Mouse (Mus musculus) hindbrain, embryonic 15.5 days (tissue): ENCODE results near the gene Ccdc86. TPM values are rescaled to one million over a fixed set of nuclear protein-coding genes. Genes with fewer than 3 reads are reported as not detected.

Source experiments
- ATAC-seq: fragments of 200-750 bp; cut with Nextera tagmentation; 2 replicates; pipeline ENCODE4 v1.8.0; 2017; ENCODE audit warnings: low read depth, moderate number of reproducible peaks, moderate TSS enrichment; ENCODE audit not compliant: low FRiP score
- H3K27ac ChIP-seq: fragments of 300-500 bp; sonication (generic); replicated peaks from 2 replicates; pipeline ENCODE4 v1.5.1; 2015; ENCODE audit warnings: mild to moderate bottlenecking, inconsistent platforms
- H3K27me3 ChIP-seq: fragments of 300-500 bp; sonication (generic); 2 replicates; pipeline ENCODE4 v1.6.1; 2015; ENCODE audit warnings: control low read depth, inconsistent platforms
- H3K36me3 ChIP-seq: fragments of 300-500 bp; sonication (generic); 2 replicates; pipeline ENCODE4 v1.6.1; 2015; ENCODE audit warnings: control low read depth, inconsistent platforms
- H3K4me1 ChIP-seq: fragments of 300-500 bp; sonication (generic); replicated peaks from 2 replicates; pipeline ENCODE4 v1.6.1; 2015; ENCODE audit warnings: control low read depth, inconsistent platforms
- H3K4me2 ChIP-seq: fragments of 300-500 bp; sonication (generic); 2 replicates; pipeline ENCODE4 v1.6.1; 2015; ENCODE audit warnings: moderate library complexity, mild to moderate bottlenecking, inconsistent platforms
- H3K4me3 ChIP-seq: fragments of 300-500 bp; sonication (generic); 2 replicates; pipeline ENCODE4 v1.5.1; 2015; ENCODE audit warnings: mild to moderate bottlenecking, inconsistent platforms
- H3K9ac ChIP-seq: fragments of 300-500 bp; sonication (generic); 2 replicates; pipeline ENCODE4 v1.6.1; 2015; ENCODE audit warnings: inconsistent platforms
- H3K9me3 ChIP-seq: fragments of 300-500 bp; sonication (generic); 2 replicates; pipeline ENCODE4 v1.6.1; 2016; ENCODE audit warnings: control low read depth, inconsistent platforms
- WGBS: fragments of 180-500 bp; shearing (Covaris S2); methylation state at CpG from one replicate; pipeline ENCODE4 v1.1.7; 2015; 5-methylcytosine and 5-hydroxymethylcytosine counted together
- polyA plus RNA-seq: library from polyadenylated mRNA; unstranded; fragments of >200 nt; fragmentation: Nextera tagmentation; extraction: Ambion mirVana; gene quantifications from 2 replicates; pipeline ENCODE4 v1.2.1, GENCODE M21; 2015

Ccdc86 gene
- polyA plus RNA-seq, 1 experiment from 2014 or later = 14.6 TPM

DNA sequence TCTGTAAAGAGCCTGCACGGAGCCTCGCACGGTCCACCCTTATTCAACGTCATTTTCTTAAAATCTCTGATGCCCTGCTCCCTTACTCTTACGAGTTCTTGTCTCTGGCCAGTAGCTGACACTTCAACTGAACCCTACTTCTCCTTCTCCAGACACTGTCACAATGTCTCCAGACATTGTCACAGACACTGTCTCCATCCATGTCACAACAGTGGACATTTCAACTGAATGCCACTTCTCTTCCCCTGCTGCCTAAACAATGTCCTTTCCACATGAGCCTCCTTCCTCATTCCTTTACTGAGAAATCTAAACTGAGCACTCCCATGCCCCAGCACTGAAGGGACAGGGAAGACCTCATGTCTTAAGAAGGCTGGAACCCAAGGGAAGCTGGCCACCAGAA, 1.8 kb downstream of the Ccdc86 start:
- Histone ChIP-seq H3K27ac (no peak overlapping the region), H3K9ac (0 out of 2 replicates have a peak overlapping the region, but pooled peaks have one; percentile 84), H3K36me3 (peaks cover 29% of the 10 kb centered on the region), H3K4me1 (peaks cover 32% of the 10 kb centered on the region), H3K4me3 (peak overlapping the region; percentile 76), H3K27me3 (no peaks in the 10 kb centered on the region), H3K4me2 (peak overlapping the region; percentile 100), H3K9me3 (no peaks in the 10 kb centered on the region)
- 88% methylated on average over 5 of the region's 5 CpGs for WGBS
- no peak for ATAC-seq

DNA sequence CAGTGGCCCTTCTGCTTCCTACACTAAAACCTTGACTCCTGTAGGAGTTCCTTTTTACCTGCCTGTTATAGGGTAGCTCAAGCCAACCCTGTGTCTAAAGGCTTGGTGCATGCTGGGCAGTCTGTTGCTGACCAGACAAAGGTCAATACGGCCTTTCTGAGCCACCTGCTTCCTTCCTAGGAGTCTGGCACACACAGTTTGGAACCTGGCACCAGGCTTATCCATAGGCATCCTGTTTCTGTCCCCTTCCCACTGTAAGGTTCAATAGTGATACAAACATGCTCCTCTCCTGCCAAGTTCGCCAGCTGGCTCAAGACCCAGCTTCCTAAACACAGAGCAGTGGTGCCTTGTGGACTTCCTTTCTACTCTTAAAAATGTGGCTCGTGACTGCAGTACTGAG, 2.6 kb downstream of the Ccdc86 start:
- Histone ChIP-seq H3K9ac (no peak overlapping the region), H3K36me3 (peaks cover 32% of the 10 kb centered on the region), H3K27ac (no peak overlapping the region), H3K4me1 (peaks cover 31% of the 10 kb centered on the region), H3K9me3 (no peaks in the 10 kb centered on the region), H3K27me3 (no peaks in the 10 kb centered on the region), H3K4me3 (no peak overlapping the region), H3K4me2 (peak overlapping the region; percentile 100)
- WGBS = 90% methylated on average over 3 of the region's 3 CpGs
- ATAC-seq = no peak

DNA sequence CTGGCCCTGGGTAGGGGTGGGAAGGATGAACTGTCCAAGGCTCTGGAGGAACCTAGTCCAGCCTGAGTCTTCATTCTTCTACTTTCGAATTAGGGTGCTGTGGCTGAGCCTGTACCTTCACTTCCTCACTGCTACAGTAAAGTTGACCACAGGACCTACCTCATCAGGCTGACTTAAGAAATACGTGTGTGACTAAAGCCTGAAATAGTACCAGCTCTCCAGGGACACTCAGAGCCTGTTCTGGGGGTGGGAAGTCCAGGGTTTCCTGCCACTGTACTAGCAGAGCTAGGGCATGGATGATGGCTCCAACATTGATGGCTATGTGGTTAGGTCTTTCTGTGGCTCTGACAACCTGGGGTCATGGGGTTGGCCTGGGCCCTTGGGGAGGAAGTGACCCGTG, 5.1 kb downstream of the Ccdc86 start:
- Histone ChIP-seq H3K4me3 (no peak overlapping the region), H3K4me2 (no peak overlapping the region), H3K27ac (no peak overlapping the region), H3K36me3 (peaks cover 32% of the 10 kb centered on the region), H3K9ac (no peak overlapping the region), H3K27me3 (no peaks in the 10 kb centered on the region), H3K9me3 (no peaks in the 10 kb centered on the region), H3K4me1 (peaks cover 42% of the 10 kb centered on the region)
- ATAC-seq = no peak
- 87% methylated on average over 3 of the region's 3 CpGs for WGBS

DNA sequence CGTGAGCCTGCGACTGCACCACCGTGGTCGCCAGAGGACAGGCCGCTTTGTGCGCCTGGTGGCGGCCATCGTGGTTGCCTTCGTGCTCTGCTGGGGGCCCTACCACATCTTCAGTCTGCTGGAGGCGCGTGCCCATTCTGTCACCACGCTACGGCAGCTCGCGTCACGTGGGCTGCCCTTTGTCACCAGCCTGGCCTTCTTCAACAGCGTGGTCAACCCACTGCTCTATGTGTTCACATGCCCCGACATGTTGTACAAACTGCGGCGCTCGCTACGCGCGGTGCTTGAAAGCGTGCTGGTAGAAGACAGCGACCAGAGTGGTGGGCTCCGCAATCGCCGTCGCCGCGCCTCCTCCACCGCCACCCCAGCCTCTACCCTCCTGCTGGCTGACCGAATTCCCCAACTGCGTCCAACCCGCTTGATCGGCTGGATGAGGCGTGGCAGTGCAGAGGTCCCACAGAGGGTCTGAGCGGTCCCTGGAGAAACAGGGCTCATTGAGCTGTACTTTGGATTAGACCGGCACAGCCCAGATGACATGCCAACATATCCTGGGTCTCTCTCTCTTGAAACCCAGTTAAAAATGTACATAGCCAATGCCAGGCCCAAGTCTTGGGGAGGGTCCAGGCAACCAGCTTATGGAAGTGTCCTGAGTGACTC, 8.1 kb downstream of the Ccdc86 start:
- peak; percentile 82 for ATAC-seq
- peak overlapping the region; percentile 35 for H3K4me3 ChIP-seq
- H3K4me2 ChIP-seq = peak overlapping the region; percentile 88
- no peaks in the 10 kb centered on the region for H3K27me3 ChIP-seq
- H3K9me3 ChIP-seq = no peaks in the 10 kb centered on the region
- peak overlapping the region; percentile 71 for H3K27ac ChIP-seq
- H3K4me1 ChIP-seq = peaks cover 17% of the 10 kb centered on the region
- WGBS = 1% methylated on average over 40 of the region's 40 CpGs
- peak overlapping the region; percentile 49 for H3K9ac ChIP-seq
- peaks cover 32% of the 10 kb centered on the region for H3K36me3 ChIP-seq

DNA sequence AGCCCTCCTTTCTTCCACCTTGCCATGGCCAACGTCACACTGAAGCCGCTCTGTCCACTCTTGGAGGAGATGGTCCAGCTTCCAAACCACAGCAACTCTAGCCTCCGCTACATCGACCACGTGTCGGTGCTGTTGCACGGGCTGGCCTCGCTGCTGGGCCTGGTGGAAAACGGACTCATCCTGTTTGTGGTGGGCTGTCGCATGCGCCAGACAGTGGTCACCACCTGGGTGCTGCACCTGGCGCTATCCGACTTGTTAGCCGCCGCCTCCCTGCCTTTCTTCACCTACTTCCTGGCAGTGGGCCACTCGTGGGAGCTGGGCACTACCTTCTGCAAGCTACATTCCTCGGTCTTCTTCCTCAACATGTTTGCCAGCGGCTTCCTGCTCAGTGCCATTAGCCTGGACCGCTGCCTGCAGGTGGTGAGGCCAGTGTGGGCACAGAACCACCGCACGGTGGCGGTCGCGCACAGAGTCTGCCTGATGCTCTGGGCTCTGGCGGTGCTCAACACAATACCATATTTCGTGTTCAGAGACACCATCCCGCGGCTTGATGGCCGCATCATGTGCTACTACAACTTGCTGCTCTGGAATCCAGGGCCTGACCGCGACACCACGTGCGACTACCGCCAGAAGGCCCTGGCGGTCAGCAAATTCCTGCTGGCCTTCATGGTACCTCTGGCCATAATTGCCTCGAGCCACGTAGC, 8.8 kb downstream of the Ccdc86 start:
- 17% methylated on average over 37 of the region's 37 CpGs for WGBS
- peaks cover 32% of the 10 kb centered on the region for H3K36me3 ChIP-seq
- H3K27ac ChIP-seq = peak overlapping the region; percentile 71
- peak overlapping the region; percentile 35 for H3K4me3 ChIP-seq
- H3K9ac ChIP-seq = peak overlapping the region; percentile 49
- no peaks in the 10 kb centered on the region for H3K9me3 ChIP-seq
- peaks cover 17% of the 10 kb centered on the region for H3K4me1 ChIP-seq
- peak overlapping the region; percentile 88 for H3K4me2 ChIP-seq
- H3K27me3 ChIP-seq = no peaks in the 10 kb centered on the region
- ATAC-seq = peak; percentile 92

DNA sequence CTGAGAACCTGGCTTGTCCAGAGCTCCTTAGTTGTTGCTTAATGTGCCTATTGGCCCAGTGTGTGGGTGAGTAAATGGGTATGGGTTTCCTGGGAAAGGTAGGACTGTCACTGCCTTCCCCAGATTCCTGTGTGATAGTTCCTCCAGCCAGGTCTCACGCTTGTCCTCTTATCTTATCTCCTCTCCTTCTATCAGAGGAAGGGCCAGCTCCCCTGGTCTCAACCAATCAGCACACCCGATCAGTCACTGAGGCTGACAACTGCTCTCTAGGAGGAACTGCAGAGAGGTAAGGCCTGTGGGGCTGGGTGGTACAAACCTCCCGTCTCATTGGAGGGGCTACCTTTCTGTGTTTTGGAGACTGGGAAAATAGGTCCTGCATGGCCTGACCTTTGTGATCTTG, 10.3 kb downstream of the Ccdc86 start:
- Histone ChIP-seq H3K4me3 (no peak overlapping the region), H3K4me2 (no peak overlapping the region), H3K36me3 (peaks cover 19% of the 10 kb centered on the region), H3K27ac (no peak overlapping the region), H3K27me3 (no peaks in the 10 kb centered on the region), H3K9ac (no peak overlapping the region), H3K9me3 (no peaks in the 10 kb centered on the region), H3K4me1 (peaks cover 17% of the 10 kb centered on the region)
- ATAC-seq = no peak
- 68% methylated on average over 3 of the region's 3 CpGs for WGBS

DNA sequence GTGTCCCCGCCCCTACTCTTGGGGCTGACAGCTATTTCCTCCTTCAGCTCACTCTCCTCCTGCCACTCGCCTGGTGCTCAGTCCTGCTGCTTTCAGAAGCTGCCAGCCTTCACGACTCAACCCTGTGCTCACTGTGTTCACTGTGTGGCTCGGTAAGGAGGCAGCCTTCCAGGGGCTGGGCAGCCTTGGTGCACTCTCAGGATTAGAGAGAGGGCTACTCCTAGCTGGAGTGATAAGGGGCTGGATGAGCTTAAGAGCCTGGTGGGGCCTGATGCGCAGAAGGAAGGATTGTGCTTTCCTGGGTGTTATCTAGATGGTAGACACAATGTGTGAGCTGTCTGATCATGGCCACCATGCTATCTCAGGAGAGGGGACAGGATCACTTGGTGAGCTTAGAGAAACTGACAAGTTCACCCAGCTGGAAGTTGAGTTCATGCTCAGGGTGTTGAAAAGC, 11.9 kb downstream of the Ccdc86 start, which contains the start of gene Ptgdr2:
TSS of gene Ptgdr2 (plus strand) at position 51 of the 454 bp plus-strand sequence.
- Histone ChIP-seq H3K27ac (no peak within 1 kb of the TSS), H3K36me3 (peaks cover 3% of the 10 kb centered on the region; the same call in 1 of the 2 replicates), H3K4me2 (no peak within 1 kb of the TSS), H3K27me3 (no peaks in the 10 kb centered on the region), H3K4me3 (no peak within 1 kb of the TSS), H3K4me1 (peaks cover 17% of the 10 kb centered on the region), H3K9me3 (no peaks in the 10 kb centered on the region), H3K9ac (no peak within 1 kb of the TSS)
- WGBS = 69% methylated on average over 5 of the region's 5 CpGs
- ATAC-seq = no peak

DNA sequence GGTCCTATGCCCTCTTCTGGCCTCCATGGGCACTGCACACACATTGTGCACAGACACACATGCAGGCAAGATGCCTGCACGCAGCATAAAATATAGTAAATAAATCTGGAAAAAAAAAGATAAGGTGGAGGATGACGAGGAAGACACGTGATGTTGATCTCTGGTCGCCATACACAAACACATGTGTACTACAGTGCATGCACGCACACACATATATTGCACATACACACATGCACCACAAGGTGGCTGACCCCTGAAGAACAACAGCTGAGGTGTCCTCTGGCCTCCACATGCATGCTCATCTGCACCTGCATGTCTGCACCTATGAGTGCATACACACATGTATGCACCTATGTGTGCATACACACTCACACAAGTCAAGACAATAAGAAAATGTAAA, 13.0 kb downstream of the Ccdc86 start:
- peaks cover 11% of the 10 kb centered on the region for H3K4me1 ChIP-seq
- no peaks in the 10 kb centered on the region for H3K27me3 ChIP-seq
- no peaks in the 10 kb centered on the region for H3K36me3 ChIP-seq
- H3K9ac ChIP-seq = no peak overlapping the region
- no peak overlapping the region for H3K27ac ChIP-seq
- H3K4me3 ChIP-seq = no peak overlapping the region
- no peak for ATAC-seq
- 90% methylated on average over 5 of the region's 5 CpGs for whole genome bisulfite sequencing
- no peak overlapping the region for H3K4me2 ChIP-seq
- H3K9me3 ChIP-seq = no peaks in the 10 kb centered on the region

DNA sequence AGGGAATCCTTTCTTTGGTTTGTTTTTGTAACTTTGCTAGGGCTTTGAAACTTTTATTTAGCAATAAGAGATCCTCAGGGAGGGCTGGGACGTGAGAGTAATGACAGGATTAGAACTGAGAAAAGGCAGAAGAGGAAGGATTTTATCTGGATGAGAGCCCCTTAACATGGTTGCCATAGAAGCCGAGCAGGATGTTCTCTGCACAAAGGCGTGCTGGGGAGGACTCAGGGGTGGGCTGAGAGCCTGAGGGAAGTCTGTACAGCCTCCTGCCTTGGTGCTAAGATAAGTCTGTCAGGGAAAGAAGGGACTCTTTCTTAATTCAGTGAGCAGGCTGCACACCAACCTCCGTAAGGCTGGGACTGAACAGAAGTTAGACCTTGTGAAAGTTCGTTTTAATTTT, 14.0 kb downstream of the Ccdc86 start:
- no peak overlapping the region for H3K9ac ChIP-seq
- 30% methylated on average over 5 of the region's 5 CpGs for WGBS
- H3K4me1 ChIP-seq = peaks cover 1% of the 10 kb centered on the region; the same call in 1 of the 2 replicates
- no peaks in the 10 kb centered on the region for H3K27me3 ChIP-seq
- no peak overlapping the region for H3K4me3 ChIP-seq
- no peak overlapping the region for H3K4me2 ChIP-seq
- no peaks in the 10 kb centered on the region for H3K36me3 ChIP-seq
- H3K27ac ChIP-seq = no peak overlapping the region
- no peak for ATAC-seq
- H3K9me3 ChIP-seq = no peaks in the 10 kb centered on the region

DNA sequence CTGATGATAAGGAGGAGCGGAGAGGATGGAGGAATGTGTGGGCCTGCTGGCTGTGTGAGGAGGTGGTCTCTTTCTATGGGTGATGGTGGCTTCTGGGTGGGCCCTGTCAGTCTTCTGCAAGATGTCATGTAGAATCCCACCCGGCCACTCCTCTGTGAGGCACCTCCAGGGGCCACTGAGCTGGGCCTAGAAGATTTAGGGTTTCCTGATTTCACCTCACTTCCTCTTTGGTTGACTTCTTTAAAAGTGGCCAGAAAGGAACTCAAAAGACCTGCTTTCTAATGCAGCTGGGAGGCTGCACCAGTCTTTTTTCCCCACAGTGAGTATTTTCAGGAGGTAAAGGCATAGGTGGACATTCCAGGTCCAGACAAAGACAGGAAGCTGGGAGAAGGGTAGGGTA, 18.4 kb downstream of the Ccdc86 start:
- no peak overlapping the region for H3K4me3 ChIP-seq
- H3K4me2 ChIP-seq = no peak overlapping the region
- ATAC-seq = no peak
- H3K36me3 ChIP-seq = no peaks in the 10 kb centered on the region
- H3K27me3 ChIP-seq = no peaks in the 10 kb centered on the region
- H3K9ac ChIP-seq = no peak overlapping the region
- no peaks in the 10 kb centered on the region for H3K9me3 ChIP-seq
- 96% methylated on average over 2 of the region's 2 CpGs for WGBS
- H3K27ac ChIP-seq = no peak overlapping the region
- no peaks in the 10 kb centered on the region for H3K4me1 ChIP-seq

DNA sequence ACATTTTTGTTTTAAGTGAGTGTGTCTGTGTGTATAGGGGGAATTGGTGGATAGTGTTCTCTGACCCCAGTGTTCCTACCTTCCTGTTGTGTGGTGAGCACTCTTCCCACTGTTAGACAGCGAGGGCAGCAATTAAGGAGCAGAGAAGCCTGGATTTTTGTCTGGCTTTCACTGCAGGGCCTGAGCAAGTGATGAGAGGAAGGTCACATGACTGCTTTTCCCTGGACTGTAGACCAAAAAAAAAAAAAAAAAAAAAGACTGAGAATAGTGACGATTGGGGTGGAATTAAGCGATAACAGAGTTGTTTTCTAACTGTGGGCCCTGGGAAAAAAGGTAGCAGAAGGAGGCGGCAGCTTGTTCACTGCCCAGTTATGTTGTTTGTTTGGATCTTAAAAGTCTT, 22.4 kb downstream of the Ccdc86 start:
- Histone ChIP-seq H3K9ac (no peak overlapping the region), H3K36me3 (no peaks in the 10 kb centered on the region), H3K4me3 (no peak overlapping the region), H3K9me3 (no peaks in the 10 kb centered on the region), H3K4me1 (no peaks in the 10 kb centered on the region), H3K27ac (peak overlapping the region; percentile 39; the same call in 1 of the 2 replicates), H3K27me3 (no peaks in the 10 kb centered on the region), H3K4me2 (no peak overlapping the region)
- ATAC-seq = no peak
- 32% methylated on average over 4 of the region's 4 CpGs for WGBS

DNA sequence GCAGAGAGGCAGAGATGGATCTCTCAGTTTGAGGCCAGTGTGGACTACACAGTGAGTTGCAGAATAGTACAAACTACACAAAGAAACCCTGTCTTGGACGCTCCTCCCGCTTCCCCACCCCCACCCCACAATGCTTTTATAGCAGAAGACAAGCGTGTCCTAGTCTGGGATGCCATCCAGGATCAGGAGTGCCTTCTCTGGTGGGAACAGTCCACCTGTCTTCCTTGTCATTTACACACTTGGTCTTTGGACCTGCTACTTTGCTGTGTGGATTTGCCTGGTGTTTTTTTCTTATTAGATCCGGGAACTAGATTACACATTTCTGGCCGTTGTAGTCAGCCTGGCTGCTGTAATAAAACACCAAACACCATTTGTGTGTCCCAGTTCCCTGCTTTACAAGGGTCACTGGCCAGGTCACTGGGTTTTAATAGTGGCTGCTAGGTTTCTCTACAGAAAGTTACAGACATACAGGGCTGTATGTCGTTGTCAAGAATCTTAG, 22.9 kb downstream of the Ccdc86 start:
- peak overlapping the region; percentile 39; the same call in 1 of the 2 replicates for H3K27ac ChIP-seq

More for the DNA sequence above, 22.9 kb downstream of the Ccdc86 start:
- Histone ChIP-seq H3K36me3 (no peaks in the 10 kb centered on the region), H3K9ac (no peak overlapping the region), H3K9me3 (no peaks in the 10 kb centered on the region), H3K4me1 (no peaks in the 10 kb centered on the region), H3K4me3 (no peak overlapping the region), H3K27me3 (no peaks in the 10 kb centered on the region), H3K4me2 (no peak overlapping the region)
- 12% methylated on average over 6 of the region's 6 CpGs for WGBS
- ATAC-seq = peak; percentile 75; the same call in 1 of the 2 replicates
